Mouse (Mus musculus) gastrocnemius, postnatal 14 days (tissue): ENCODE measurements around the gene Slc26a10. TPM values are rescaled to one million over a fixed set of nuclear protein-coding genes. Genes with fewer than 3 reads are reported as not detected.
"Not testable (repeated sequence)": the region's sequence is repeated elsewhere in the genome, so short reads cannot be mapped to it uniquely, and the experiment has no call there.

Source experiments
- DNase-seq: peaks from one replicate; pipeline ENCODE4 v3.0.0; 2021; ENCODE audit warnings: mixed read lengths
- intact Hi-C: fragments of 180-260 bp; cut with DNase I; formaldehyde crosslinking; loops from one replicate; pipeline ENCODE4 v1.15.1; 2025; ENCODE audit warnings: low total_unique reads
- total RNA-seq, 2 experiments: library from RNA; stranded (reverse); gene quantifications; 2 replicates each; pipeline ENCODE4 v1.2.3; 2021

The Slc26a10 gene
- total RNA-seq, 2 experiments from 2014 or later: 3.7 to 7.6 TPM

DNA sequence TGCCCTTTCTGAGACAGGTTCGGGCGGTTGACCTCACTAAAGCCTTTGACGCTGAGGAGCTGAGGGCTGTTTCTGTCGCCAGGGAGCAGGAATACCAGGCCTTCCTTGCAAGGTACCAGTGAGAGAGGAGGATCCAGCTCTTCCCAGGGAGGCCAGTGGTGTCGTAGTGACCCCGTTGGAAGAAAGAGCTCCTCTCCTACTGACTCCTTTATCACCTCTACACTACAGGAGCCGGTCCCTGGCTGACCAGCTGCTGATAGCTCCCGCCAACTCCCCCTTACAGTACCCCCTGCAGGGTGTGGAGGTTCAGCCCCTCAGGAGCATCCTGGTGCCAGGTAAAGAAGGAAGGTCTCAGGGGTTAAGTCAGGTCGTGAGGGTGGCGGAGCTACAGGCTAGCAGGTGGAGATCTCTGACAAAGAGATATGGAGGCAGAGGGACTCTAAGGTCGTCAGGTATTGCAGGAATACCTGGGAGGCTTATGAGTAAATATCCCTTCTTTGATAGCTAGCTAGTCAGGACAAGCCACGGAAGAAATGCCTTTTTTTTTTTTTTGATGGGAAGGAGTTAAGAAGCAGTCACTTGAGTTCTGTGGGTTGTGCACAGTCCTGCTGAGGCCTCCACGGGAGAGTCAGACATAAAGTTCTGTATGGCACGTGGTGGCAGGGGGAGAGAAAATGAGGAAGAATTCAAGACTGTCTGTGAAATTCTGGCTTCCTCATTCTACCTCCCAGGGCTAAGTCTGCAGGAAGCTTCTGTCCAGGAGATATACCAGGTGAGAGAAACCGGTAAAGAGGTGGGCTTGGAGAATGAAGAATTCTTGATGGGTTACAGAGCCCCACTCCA lies 13.5 kb downstream of the Slc26a10 start:
- DNase-seq: no peak
- intact Hi-C loops: loop anchor here (2.0 kb wide), 1 partner anchor 36 kb away; no protein-coding TSS in a partner anchor

DNA sequence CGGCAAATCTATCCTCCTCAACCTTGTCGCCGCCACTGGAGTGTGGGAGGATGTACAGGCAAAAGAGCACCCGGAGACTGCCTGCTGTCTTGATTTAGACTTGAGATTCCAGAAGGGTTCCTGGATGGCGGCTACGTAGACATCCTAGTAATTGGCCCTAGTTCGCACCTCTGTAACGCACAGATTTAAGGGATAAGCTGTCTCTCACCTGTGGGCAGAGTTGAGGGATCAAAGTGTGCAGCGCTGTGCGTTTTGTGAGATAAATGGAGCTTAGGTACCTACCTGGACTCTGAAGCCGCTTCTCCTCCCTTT lies 14.1 kb downstream of the Slc26a10 start:
- no peak for DNase-seq
- intact Hi-C loops: loop anchor here (2.0 kb wide), 1 partner anchor 36 kb away; no protein-coding TSS in a partner anchor

DNA sequence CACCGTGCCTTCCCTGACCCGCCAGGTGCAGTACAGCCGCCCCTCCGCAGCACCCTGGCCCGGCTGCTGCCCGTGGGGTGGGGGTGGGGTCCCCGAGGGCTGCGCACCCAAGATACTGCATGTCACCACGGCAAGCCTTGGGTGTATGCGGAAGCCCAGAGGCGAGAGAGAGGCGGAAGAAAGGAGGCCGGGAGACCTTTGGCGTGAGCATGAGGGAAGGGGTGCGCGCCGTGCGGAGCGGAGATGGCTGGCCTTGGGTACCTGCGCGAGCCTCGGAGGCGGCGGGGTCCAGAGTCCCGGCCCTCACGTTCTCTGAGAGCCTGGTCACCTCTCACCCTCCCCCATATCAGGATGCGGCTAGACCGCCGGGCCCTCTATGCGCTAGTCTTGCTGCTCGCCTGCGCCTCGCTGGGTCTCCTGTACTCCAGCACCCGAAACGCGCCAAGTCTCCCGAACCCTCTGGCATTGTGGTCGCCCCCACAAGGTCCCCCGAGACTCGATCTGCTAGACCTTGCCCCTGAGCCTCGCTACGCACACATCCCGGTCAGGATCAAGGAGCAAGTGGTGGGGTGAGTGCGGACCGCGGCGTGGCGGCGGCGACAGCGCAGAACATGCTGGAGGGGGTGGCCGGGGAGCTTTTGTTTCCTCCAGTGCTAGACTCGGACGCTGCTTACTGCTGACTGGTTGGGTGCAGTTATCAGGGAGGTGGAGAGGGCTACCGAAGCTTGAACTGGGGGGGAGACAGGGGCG lies 14.6 kb downstream of the Slc26a10 start:
- intact Hi-C loops: loop anchor here (2.0 kb wide), 1 partner anchor 35 kb away; no protein-coding TSS in a partner anchor
- no peak for DNase-seq

DNA sequence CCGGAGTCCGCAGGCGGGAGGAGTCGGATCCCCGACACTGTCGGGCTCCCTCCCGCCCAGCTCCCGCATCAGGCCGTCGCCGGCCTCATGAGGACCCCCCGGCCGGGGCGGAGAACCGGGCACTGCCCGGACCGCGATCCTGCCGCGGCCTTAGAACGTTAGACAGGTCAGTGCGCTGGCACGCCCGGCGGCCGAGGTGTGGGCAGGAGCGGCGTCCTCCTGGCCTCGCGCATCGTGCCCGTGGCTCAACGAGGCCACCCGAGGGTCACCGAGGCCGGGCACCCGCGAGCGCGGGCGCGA lies 15.1 kb downstream of the Slc26a10 start:
- no peak for DNase-seq
- intact Hi-C loops: no loop called here

DNA sequence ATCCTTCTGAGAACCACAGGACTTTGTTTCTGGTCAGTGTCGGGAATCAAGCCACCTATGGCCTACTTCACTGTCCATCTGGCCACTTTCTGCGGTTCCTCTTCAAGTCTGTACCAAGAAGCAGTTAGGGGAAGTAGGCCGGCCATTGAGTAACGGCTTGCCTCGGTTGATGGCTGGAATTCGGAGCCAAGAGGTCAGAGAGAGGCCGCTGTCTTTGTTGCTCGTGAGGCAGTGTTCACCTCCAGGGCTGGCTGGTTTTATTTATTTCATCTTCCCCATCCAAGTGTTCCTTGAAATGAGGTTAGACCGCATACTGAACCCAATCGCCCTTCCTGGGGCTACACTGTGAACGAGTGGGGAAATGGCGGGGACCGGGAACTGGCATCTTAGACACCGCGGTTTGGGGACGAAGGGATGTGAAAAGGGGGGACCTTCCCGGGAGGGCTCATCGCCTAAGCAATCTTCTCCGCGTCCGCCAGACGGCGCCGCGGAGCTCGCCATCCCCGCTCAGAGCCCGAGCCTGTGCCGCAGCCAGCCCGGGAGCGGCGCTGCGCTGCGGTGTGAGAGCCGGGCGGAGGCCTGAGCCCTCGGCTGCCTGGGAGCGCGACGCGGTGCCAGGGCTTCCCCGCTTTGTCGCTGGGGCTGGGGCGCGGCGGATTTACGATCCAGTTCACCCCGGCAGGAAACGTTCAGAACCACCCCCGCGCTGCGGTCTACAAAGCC lies 15.7 kb downstream of the Slc26a10 start, which contains the start of gene B4galnt1:
Gene B4galnt1, plus strand, starts transcription at position 595 of the 723 bp plus-strand sequence.
- peak; percentile 75 for DNase-seq
- intact Hi-C loops: no loop called here

GRCm38 (mm10) chr10:127164190-127164589 lies 16.3 kb downstream of the Slc26a10 start:
- DNase-seq: no peak
- intact Hi-C loops: no loop called here

DNA sequence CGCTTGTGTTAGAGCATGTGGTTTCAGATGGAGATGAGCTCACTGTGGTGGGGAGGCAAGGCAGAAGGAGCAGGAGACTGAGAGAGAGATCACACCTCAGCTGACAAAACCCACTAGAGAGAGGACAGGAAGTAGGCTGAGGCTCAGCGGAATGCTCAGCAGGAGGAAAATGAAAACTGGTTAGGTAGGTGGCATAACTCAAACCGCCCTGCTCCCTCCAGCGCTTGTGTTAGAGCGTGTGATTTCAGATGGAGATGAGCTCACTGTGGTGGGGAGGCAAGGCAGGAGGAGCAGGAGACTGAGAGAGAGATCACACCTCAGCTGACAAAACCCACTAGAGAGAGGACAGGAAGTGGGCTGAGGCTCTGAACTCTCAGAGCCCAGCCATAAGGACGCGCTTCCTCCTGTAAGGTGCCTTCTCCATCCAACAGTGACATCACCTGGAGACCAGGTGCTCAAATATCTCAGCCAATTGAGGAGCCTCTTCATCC lies 17.6 kb downstream of the Slc26a10 start:
- intact Hi-C loops, DNase-seq: not testable (repeated sequence)

DNA sequence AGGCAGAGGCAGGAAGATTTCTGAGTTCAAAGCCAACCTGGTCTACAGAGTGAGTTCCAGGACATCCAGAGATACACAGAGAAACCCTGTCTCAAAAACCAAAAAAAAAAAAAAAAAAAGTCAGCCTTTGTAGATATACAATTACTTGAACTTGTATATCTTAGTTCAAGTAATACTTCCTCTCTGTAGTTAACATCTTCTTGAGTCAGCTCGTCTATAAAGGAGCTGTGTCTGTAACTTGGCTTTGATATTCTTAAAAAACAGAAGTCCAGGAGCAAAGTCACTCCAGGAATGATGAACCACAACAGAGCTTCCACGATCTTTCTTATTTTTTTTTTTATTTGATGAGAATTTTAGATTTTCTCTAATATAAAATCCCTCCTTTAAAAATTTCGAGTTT lies 19.7 kb downstream of the Slc26a10 start:
- no peak for DNase-seq
- intact Hi-C loops: no loop called here

- intact Hi-C loops: no loop called here
- DNase-seq: no peak
These were observed 20.4 kb downstream of the Slc26a10 start for GRCm38 (mm10) chr10:127160081-127160480.

GRCm38 (mm10) chr10:127158471-127158870 lies 22.0 kb downstream of the Slc26a10 start:
- no peak for DNase-seq
- intact Hi-C loops: no loop called here

GRCm38 (mm10) chr10:127156511-127156910 lies 23.9 kb downstream of the Slc26a10 start:
- intact Hi-C loops: no loop called here
- DNase-seq: no peak

- no peak for DNase-seq
- intact Hi-C loops: no loop called here
These were observed 24.4 kb downstream of the Slc26a10 start for GRCm38 (mm10) chr10:127156089-127156488.

GRCm38 (mm10) chr10:127154652-127155051 lies 25.8 kb downstream of the Slc26a10 start:
- intact Hi-C loops: no loop called here
- DNase-seq: no peak

DNA sequence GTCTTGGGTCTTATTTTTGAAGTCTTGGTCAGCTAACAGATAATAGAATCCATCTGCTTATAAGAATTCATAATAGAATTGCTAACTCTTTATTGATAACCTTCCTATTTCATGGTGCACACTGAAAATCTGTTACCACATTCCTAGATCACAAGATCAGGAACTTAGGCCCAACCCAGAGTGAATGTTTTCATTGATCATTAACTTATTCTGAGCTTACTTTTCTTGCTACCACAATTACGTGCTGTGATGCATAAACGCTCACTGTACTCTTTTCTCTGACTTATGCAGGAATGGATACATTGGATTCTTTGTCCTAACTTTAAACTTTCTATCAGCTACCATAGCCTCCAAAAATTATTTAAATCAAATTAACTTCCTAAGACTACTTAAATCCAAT lies 26.2 kb downstream of the Slc26a10 start:
- intact Hi-C loops: no loop called here
- DNase-seq: no peak

DNA sequence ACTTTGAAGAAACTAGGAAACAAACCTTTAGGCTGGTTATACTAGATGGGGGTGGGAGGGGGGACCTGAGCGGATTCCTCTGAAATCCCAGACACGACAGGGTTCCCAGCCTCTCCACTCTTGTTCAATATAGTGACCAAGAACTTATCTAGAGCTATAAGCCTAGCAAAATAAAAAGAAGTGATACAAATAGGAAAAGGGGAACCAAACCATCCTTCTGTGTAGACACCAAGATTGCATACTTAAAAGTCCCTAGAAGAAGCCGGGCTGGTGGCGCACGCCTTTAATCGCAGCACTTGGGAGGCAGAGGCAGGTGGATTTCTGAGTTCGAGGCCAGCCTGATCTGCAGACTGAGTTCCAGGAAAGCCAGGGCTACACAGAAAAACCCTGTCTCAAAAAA lies 27.1 kb downstream of the Slc26a10 start:
- intact Hi-C loops: no loop called here
- DNase-seq: no peak

- intact Hi-C loops, DNase-seq: not testable (repeated sequence)
These were observed 27.9 kb downstream of the Slc26a10 start for GRCm38 (mm10) chr10:127152556-127152955.

DNA sequence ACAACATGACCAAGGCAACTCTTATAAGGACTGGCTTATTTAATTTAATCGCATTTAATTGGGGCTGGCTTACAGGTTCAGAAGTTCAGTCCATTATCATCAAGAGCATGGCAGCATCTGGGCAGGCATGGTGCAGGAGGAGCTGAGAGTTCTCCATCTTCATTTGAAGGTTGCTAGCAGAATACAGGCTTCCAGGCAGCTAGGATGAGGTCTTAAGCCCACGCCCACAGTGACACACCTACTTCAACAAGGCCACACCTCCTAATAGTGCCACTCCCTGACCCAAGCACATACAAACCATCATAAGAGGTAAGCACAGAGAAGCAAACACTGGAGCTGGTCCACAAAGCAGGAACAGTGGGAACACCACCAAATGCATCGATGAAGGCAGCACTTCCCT lies 29.2 kb downstream of the Slc26a10 start:
- intact Hi-C loops, DNase-seq: not testable (repeated sequence)

- no peak for DNase-seq
- intact Hi-C loops: no loop called here
These were observed 30.0 kb downstream of the Slc26a10 start for GRCm38 (mm10) chr10:127150471-127150872.

DNA sequence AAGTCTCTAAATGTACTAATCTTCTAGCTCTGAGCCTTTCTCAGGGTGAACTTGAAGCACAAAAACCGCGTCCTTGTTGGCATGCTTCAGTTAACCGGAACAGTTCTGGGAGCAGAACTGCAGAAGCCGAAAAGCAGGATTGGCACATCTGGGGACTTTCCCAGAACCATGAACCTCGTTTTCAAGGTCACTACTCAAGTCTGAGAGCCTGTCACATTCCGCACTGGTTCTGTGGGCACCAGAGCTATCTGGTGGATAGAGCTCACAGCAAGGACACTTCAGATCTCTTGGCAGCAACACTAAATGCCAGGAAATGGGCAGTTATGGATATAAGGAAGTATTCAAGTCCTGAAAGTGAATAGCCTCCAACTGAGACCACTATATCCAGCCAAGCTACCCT lies 33.3 kb downstream of the Slc26a10 start:
- DNase-seq: no peak
- intact Hi-C loops: no loop called here

- intact Hi-C loops: no loop called here
- no peak for DNase-seq
These were observed 35.1 kb downstream of the Slc26a10 start for GRCm38 (mm10) chr10:127145303-127145702.
